Mouse (Mus musculus): Measurements from ENCODE around the gene Tnni2. TPM values are rescaled to one million over a fixed set of nuclear protein-coding genes. Genes with fewer than 3 reads are reported as not detected.
A peak's percentile ranks its signal among the peaks of the same experiment; 100 is the strongest.

Gene Tnni2
- total and polyA plus RNA-seq, 3 experiments = 1.0 to 3.5 TPM; not detected in 1

- H3K27me3 ChIP-seq (ENCODE audit: insufficient read depth, low read length) = peaks cover 69% of the 10 kb centered on the region
- DNase-seq (ENCODE audit: low spot score) (no peak), ATAC-seq (ENCODE audit: extremely low read depth, insufficient number of reproducible peaks, low FRiP score, poor library complexity, severe bottlenecking) (no peak)
- H3K36me3 ChIP-seq (replicated peaks) = no peaks in the 10 kb centered on the region
- H3K4me3 ChIP-seq (ENCODE audit: low read depth, low read length) = no peak overlapping the region
- H3K4me1 ChIP-seq (ENCODE audit: insufficient read depth, low read depth, low read length) = peaks cover 34% of the 10 kb centered on the region
- H3K9me3 ChIP-seq (replicated peaks) = no peaks in the 10 kb centered on the region
- TF ChIP-seq POLR2AphosphoS5 (IDR thresholded peaks at IDR 0.05; ENCODE audit: insufficient replicate concordance, low read depth, low read length) (no peak), TAL1 (conservative IDR thresholded peaks at IDR 0.05; ENCODE audit: low read depth, low read length) (no peak), GATA2 (IDR thresholded peaks at IDR 0.05; ENCODE audit: borderline replicate concordance, low read depth, low read length) (no peak)
These were observed 922 bp upstream of the Tnni2 start for GRCm38 (mm10) chr7:142440657-142441114.

- Histone ChIP-seq H3K4me3 (ENCODE audit: low read depth, low read length) (no peak overlapping the region), H3K36me3 (replicated peaks) (no peaks in the 10 kb centered on the region), H3K27me3 (ENCODE audit: insufficient read depth, low read length) (peaks cover 69% of the 10 kb centered on the region), H3K4me1 (ENCODE audit: insufficient read depth, low read depth, low read length) (peaks cover 26% of the 10 kb centered on the region), H3K9me3 (replicated peaks) (no peaks in the 10 kb centered on the region)
- DNase-seq (ENCODE audit: low spot score) (peak; percentile 39), ATAC-seq (ENCODE audit: extremely low read depth, insufficient number of reproducible peaks, low FRiP score, poor library complexity, severe bottlenecking) (no peak)
- TF ChIP-seq GATA1 (IDR thresholded peaks at IDR 0.05; ENCODE audit: borderline replicate concordance, low read length) = no peak
- TF ChIP-seq CTCF (IDR thresholded peaks at IDR 0.05; ENCODE audit: low read depth, low read length) = no peak
- TF ChIP-seq POLR2AphosphoS5 (IDR thresholded peaks at IDR 0.05; ENCODE audit: insufficient replicate concordance, low read depth, low read length) = no peak
- no peak for TF ChIP-seq GATA2 (IDR thresholded peaks at IDR 0.05; ENCODE audit: borderline replicate concordance, low read depth, low read length)
- TF ChIP-seq TAL1 (conservative IDR thresholded peaks at IDR 0.05; ENCODE audit: low read depth, low read length) = no peak
These were observed 686 bp downstream of the Tnni2 start for GRCm38 (mm10) chr7:142442081-142442907.

- Histone ChIP-seq H3K27me3 (ENCODE audit: insufficient read depth, low read length) (peaks cover 64% of the 10 kb centered on the region), H3K4me1 (ENCODE audit: insufficient read depth, low read depth, low read length) (peaks cover 23% of the 10 kb centered on the region), H3K9me3 (replicated peaks) (no peaks in the 10 kb centered on the region), H3K4me3 (ENCODE audit: low read depth, low read length) (no peak overlapping the region), H3K36me3 (replicated peaks) (no peaks in the 10 kb centered on the region)
- DNase-seq (ENCODE audit: low spot score) (no peak), ATAC-seq (ENCODE audit: extremely low read depth, insufficient number of reproducible peaks, low FRiP score, poor library complexity, severe bottlenecking) (no peak)
- TF ChIP-seq CTCF (IDR thresholded peaks at IDR 0.05; ENCODE audit: low read depth, low read length) = no peak
- TF ChIP-seq TAL1 (conservative IDR thresholded peaks at IDR 0.05; ENCODE audit: low read depth, low read length) = no peak
- TF ChIP-seq POLR2AphosphoS5 (IDR thresholded peaks at IDR 0.05; ENCODE audit: insufficient replicate concordance, low read depth, low read length) = no peak
- TF ChIP-seq GATA1 (IDR thresholded peaks at IDR 0.05; ENCODE audit: borderline replicate concordance, low read length) = no peak
- TF ChIP-seq GATA2 (IDR thresholded peaks at IDR 0.05; ENCODE audit: borderline replicate concordance, low read depth, low read length) = no peak
These were observed 1.4 kb downstream of the Tnni2 start for GRCm38 (mm10) chr7:142442908-142443420.

GRCm38 (mm10) chr7:142443474-142443873, 1.9 kb downstream of the Tnni2 start:
- Histone ChIP-seq H3K4me1 (ENCODE audit: insufficient read depth, low read depth, low read length) (peaks cover 23% of the 10 kb centered on the region), H3K36me3 (replicated peaks) (no peaks in the 10 kb centered on the region), H3K4me3 (ENCODE audit: low read depth, low read length) (no peak overlapping the region), H3K9me3 (replicated peaks) (no peaks in the 10 kb centered on the region), H3K27me3 (ENCODE audit: insufficient read depth, low read length) (peaks cover 60% of the 10 kb centered on the region)
- no peak for TF ChIP-seq CTCF (IDR thresholded peaks at IDR 0.05; ENCODE audit: low read depth, low read length)
- TF ChIP-seq POLR2AphosphoS5 (IDR thresholded peaks at IDR 0.05; ENCODE audit: insufficient replicate concordance, low read depth, low read length) = no peak
- TF ChIP-seq GATA2 (IDR thresholded peaks at IDR 0.05; ENCODE audit: borderline replicate concordance, low read depth, low read length) = no peak
- no peak for TF ChIP-seq TAL1 (conservative IDR thresholded peaks at IDR 0.05; ENCODE audit: low read depth, low read length)
- TF ChIP-seq GATA1 (IDR thresholded peaks at IDR 0.05; ENCODE audit: borderline replicate concordance, low read length) = no peak
- DNase-seq (ENCODE audit: low spot score) (no peak), ATAC-seq (ENCODE audit: extremely low read depth, insufficient number of reproducible peaks, low FRiP score, poor library complexity, severe bottlenecking) (no peak)

GRCm38 (mm10) chr7:142444171-142444570, 2.6 kb downstream of the Tnni2 start:
- DNase-seq (ENCODE audit: low spot score) (no peak), ATAC-seq (ENCODE audit: extremely low read depth, insufficient number of reproducible peaks, low FRiP score, poor library complexity, severe bottlenecking) (no peak)
- Histone ChIP-seq H3K36me3 (replicated peaks) (no peaks in the 10 kb centered on the region), H3K27me3 (ENCODE audit: insufficient read depth, low read length) (peaks cover 55% of the 10 kb centered on the region), H3K4me1 (ENCODE audit: insufficient read depth, low read depth, low read length) (peaks cover 23% of the 10 kb centered on the region), H3K4me3 (ENCODE audit: low read depth, low read length) (no peak overlapping the region), H3K9me3 (replicated peaks) (no peaks in the 10 kb centered on the region)
- TF ChIP-seq POLR2AphosphoS5 (IDR thresholded peaks at IDR 0.05; ENCODE audit: insufficient replicate concordance, low read depth, low read length) = no peak
- TF ChIP-seq TAL1 (conservative IDR thresholded peaks at IDR 0.05; ENCODE audit: low read depth, low read length) = no peak
- no peak for TF ChIP-seq CTCF (IDR thresholded peaks at IDR 0.05; ENCODE audit: low read depth, low read length)
- TF ChIP-seq GATA1 (IDR thresholded peaks at IDR 0.05; ENCODE audit: borderline replicate concordance, low read length) = no peak
- TF ChIP-seq GATA2 (IDR thresholded peaks at IDR 0.05; ENCODE audit: borderline replicate concordance, low read depth, low read length) = no peak

GRCm38 (mm10) chr7:142445324-142445723, 3.7 kb downstream of the Tnni2 start:
- Histone ChIP-seq H3K4me3 (ENCODE audit: low read depth, low read length) (no peak overlapping the region), H3K4me1 (ENCODE audit: insufficient read depth, low read depth, low read length) (peaks cover 23% of the 10 kb centered on the region), H3K36me3 (replicated peaks) (no peaks in the 10 kb centered on the region), H3K9me3 (replicated peaks) (no peaks in the 10 kb centered on the region), H3K27me3 (ENCODE audit: insufficient read depth, low read length) (peaks cover 47% of the 10 kb centered on the region)
- no peak for ATAC-seq (ENCODE audit: extremely low read depth, insufficient number of reproducible peaks, low FRiP score, poor library complexity, severe bottlenecking)
- no peak for DNase-seq (ENCODE audit: low spot score)
- TF ChIP-seq CTCF (IDR thresholded peaks at IDR 0.05; ENCODE audit: low read depth, low read length) (no peak), GATA1 (IDR thresholded peaks at IDR 0.05; ENCODE audit: borderline replicate concordance, low read length) (no peak), GATA2 (IDR thresholded peaks at IDR 0.05; ENCODE audit: borderline replicate concordance, low read depth, low read length) (no peak), TAL1 (conservative IDR thresholded peaks at IDR 0.05; ENCODE audit: low read depth, low read length) (no peak)

All from G1E (cell line).